Mouse (Mus musculus): ENCODE measurements around the gene Bcl6b. TPM values are rescaled to one million over a fixed set of nuclear protein-coding genes. Genes with fewer than 3 reads are reported as not detected.
A peak's percentile ranks its signal among the peaks of the same experiment; 100 is the strongest.

Bcl6b gene
- total RNA-seq, 1 experiment from 2014 or later = not detected

DNA sequence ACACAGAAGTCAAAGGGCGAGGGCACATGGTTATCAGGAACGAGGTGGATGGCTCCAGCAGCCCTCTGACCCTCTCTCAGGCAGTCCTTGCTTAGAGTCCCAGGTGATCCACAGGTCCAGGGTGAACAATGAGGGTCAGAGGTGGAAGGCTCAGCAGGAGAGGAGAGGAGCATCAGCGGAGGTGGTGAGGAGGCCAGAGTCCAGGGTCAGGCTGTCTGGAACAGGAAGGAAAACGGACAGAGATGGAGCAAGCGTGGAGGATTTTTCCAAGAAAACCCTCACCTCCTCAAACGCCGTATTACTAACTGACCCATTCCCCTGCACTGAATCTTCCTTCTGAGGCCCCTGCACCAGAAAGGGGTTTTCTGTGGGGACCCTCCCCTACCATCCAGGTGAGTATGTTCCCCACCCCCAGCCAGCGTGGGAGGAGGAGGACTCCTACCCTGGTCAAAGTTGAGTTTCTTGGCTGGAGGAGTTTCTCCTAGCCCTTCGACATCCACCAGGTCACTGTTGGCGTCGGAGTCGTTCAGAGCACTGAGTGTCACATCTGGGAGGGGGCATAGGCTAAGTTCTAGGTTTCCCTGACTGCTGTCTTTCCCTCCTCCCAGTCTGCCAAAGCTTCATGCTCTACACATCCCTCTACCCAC lies 5.8 kb upstream of the Bcl6b start:
- no peak for ATAC-seq (ENCODE audit: extremely low read depth, insufficient number of reproducible peaks, low FRiP score, poor library complexity, severe bottlenecking)

DNA sequence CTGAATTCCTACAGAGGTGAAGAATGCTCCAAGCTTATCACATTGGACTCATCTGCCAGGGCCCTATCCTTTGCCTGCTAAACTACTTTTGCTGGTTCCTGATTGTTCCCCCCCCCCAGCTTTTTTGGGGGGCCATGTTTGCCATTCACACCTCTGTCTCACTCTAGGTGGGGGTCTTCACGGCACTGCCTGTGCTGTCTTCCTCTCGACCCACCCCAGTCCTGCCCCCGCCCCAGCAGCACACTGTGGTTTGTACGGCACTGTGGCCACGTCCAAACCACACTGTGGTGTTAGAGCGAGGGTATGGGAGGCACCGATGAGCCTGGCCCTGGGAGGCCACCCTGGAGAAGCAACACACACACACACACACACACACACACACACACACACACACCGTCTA lies 4.9 kb upstream of the Bcl6b start:
- no peak for ATAC-seq (ENCODE audit: extremely low read depth, insufficient number of reproducible peaks, low FRiP score, poor library complexity, severe bottlenecking)

DNA sequence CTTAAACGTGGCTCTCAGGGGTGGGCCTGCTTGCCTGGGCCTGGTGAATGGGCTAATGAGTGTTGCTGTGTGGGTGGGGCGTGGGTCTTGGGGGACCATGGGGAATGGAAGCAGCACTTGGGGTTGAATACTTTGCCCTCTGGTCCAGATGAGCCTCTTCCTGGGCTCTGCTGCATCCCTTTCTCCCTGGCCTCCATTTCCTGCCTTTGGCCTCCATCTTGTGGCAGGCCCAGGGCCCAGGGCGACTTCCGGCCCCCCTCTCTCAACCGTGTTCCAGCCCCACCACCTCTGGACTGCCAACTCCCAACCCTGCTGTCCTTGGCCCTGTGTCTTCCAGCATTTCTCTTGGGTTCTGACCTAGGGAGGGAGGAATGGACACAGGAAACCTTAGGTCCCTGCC lies 4.4 kb upstream of the Bcl6b start:
- no peak for ATAC-seq (ENCODE audit: extremely low read depth, insufficient number of reproducible peaks, low FRiP score, poor library complexity, severe bottlenecking)

DNA sequence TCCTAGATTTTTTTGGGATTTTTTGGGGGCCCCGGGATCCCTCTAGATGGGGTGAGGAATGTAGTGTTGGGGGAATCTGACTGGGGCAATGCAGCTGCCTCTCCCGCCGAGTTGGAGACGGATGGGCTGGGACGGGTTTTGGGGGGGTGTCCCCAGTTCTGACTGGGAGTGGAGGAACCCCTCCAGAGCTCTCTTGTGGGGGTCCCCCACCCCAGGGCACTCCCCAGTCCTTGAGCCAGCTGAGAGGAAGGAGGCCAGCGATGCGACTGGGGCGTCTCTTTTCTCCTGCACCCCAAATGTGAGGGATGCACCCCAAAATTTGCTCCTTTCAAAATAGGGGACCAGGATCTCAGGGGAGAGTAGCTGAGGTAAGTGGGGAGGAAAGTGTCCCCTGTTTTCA lies 3.4 kb upstream of the Bcl6b start:
- no peak for ATAC-seq (ENCODE audit: extremely low read depth, insufficient number of reproducible peaks, low FRiP score, poor library complexity, severe bottlenecking)

DNA sequence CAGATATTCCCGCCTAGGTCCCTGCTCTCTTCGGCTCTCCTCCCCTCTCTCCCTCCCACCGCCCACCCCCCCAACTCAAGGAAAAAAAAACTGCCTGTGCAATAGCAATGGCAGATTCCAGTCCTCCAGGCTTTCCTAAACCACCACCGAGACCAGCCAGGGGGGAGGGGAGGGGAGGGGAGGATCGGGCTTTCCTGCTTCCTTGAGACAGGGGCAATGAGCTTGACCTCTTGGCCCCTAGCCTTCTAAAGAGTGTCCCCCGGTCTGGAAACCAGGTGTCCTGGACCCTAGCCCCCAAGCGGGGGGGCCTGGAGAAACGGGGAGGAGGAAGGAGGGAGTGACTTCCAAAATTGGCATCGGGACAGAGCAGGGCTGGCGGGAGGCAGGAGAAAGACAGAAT lies 2.9 kb upstream of the Bcl6b start:
- ATAC-seq (ENCODE audit: extremely low read depth, insufficient number of reproducible peaks, low FRiP score, poor library complexity, severe bottlenecking) = no peak

DNA sequence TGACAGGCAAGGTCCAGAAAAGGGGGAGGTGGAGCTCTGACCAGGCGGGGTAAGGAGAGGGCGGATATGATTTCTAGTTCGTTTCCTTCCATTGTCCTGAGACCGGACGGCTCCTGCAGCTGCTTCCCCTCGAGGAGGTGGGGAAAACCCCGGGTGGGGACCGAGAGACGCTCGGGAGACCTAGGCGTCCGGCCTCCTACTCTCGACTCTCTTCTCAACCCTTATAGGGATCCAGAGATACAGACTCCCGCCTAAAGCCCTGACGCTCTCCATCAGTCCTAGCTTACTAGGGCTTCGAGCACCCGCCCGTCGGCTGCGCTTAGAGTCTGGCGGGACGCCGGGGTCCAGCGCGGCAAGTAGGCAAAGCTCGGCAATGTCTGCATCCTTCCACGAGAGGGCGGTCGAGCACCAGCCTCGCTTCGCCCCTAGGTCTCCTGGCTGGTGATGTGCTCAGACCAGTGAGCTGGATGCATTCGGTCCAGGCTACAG lies 685 bp upstream of the Bcl6b start:
- peak; percentile 86 for ATAC-seq (ENCODE audit: extremely low read depth, insufficient number of reproducible peaks, low FRiP score, poor library complexity, severe bottlenecking)

DNA sequence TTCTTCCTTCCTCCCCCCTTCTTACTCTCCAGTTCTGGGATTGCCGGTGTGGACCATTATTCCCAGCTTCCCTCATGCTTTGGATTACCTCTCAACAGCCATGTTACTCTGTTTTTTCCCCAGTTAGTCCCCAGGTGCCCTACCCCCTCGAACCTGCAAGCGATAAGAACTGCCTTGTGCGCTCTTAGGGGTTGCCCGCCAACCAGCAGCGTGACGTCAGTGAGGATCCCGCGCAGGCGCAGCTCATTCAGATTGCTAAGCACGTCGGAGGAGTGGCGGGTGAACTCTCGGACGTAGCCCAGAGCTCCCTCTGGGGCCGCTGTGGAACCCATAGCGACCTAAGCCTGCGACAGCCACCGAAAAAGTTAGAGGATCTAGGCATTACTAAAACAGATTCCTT lies 770 bp downstream of the Bcl6b start:
- peak; percentile 52; the same call in 1 of the 2 replicates for ATAC-seq (ENCODE audit: extremely low read depth, insufficient number of reproducible peaks, low FRiP score, poor library complexity, severe bottlenecking)

DNA sequence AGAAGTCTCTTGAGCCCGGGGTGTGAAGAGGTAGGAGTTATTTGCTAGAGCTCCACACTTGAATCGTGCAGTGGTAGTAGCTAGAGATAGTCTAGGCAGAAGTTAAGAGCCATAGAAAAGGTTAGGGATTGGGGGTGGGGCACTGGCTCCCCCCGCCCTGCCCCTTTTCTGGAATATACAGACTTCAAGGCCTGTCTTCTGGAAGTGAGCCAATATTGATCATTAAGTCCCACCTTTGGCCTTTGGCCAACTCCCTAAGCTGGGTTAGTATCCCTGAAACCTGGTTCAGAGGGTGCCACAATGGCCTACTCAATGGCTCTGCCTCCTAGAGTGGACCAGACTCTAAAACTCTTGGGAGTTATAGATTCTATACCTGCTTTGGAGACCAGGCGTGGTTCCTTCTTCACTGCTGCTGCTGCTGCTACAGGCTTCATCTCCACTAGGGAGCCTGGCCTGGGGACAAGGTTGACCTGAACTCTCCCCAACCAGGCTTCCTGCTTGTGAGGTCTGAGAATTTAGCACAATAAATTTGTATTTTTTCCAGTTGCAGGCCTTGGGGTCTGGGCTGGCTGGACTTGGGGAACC lies 1.8 kb downstream of the Bcl6b start:
- ATAC-seq (ENCODE audit: extremely low read depth, insufficient number of reproducible peaks, low FRiP score, poor library complexity, severe bottlenecking) = no peak

DNA sequence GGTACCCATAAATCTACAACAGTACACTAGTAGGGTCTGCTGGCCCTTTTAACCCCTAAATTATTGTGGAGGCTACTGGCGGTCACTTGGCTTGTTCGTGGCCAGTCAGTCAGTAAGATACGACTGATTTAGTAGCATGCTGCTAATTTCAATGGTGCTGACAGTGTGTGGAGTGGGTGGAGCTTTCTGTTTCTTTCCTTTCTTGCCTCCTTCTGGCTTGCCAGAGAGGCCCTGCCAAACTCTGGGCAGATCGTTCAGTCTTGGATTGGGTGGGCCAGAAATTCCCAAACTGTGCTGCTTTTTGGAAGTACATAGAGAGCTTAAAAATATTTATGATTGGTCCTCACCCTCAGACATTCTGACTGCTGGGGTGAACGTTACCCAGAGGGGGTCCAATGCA lies 2.5 kb downstream of the Bcl6b start:
- no peak for ATAC-seq (ENCODE audit: extremely low read depth, insufficient number of reproducible peaks, low FRiP score, poor library complexity, severe bottlenecking)

DNA sequence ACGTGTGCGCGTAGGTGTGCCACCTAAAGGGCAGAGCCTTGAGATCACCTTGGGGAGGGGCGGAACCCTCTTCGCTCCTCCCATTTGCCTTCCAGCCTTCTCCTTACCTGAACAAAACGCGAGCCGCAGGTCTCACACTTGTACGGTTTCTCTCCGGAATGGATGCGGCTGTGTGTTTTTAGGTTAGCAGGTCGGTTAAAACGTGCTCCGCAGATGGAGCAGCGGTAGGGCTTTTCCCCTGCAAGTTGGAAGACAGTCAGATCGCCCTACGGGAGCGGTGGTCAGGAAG lies 3.1 kb downstream of the Bcl6b start:
- no peak for ATAC-seq (ENCODE audit: extremely low read depth, insufficient number of reproducible peaks, low FRiP score, poor library complexity, severe bottlenecking)

DNA sequence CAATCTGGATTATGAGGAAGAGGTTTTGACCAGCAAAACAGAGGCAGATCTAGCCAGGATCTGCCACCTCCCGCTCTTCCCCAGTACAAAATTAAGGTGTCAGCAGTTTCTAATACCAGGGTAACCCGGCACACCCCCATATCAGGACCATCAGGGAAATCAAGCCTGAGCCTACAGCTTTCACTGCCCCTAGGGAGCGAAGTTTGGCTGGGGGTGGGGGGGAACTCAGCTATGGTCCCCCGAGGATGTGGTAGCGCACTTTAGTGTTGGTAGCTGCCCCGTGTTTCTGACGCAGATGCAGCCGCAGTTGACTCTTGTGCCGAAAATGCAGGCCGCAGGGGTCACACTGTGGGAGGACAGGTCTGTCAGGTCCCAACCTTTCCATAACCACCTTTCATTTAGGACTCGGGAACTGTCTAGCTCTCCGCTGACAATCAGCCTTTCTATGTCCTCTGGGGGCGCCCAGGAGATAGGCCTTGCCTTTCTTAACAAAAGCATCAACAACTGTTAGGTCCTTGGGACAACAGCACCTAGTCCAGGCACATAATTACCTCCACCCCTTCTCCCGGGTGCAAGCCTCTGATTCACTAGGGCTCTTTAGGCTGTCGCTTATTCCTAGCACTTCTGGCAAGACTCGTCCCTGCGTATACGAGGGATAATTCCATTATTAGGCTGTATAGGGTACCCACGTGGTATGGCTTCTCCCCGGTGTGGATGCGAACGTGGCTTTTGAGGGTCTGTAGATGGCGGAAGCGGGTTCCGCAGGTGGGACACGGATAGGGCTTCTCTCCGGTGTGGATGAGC lies 3.6 kb downstream of the Bcl6b start:
- no peak for ATAC-seq (ENCODE audit: extremely low read depth, insufficient number of reproducible peaks, low FRiP score, poor library complexity, severe bottlenecking)

DNA sequence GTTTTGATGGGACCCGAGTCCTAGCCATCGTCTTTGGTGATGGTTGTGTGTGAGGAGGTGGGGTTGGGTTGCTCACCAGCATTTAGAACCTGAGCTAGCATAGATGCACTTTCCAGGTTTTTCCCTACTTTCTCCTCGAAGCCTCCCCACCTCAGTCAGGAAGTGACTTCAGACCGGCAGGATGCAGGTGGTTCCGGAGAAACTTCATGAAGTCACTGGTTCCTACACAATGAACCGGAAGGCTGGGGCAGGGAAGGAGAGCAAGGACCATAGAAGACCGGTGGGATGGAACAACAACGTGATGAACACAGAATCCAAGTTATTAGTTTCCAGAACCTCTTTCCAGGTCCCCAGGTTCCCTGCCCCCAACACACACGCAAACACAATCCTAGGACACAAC lies 5.9 kb downstream of the Bcl6b start:
- no peak for ATAC-seq (ENCODE audit: extremely low read depth, insufficient number of reproducible peaks, low FRiP score, poor library complexity, severe bottlenecking)

DNA sequence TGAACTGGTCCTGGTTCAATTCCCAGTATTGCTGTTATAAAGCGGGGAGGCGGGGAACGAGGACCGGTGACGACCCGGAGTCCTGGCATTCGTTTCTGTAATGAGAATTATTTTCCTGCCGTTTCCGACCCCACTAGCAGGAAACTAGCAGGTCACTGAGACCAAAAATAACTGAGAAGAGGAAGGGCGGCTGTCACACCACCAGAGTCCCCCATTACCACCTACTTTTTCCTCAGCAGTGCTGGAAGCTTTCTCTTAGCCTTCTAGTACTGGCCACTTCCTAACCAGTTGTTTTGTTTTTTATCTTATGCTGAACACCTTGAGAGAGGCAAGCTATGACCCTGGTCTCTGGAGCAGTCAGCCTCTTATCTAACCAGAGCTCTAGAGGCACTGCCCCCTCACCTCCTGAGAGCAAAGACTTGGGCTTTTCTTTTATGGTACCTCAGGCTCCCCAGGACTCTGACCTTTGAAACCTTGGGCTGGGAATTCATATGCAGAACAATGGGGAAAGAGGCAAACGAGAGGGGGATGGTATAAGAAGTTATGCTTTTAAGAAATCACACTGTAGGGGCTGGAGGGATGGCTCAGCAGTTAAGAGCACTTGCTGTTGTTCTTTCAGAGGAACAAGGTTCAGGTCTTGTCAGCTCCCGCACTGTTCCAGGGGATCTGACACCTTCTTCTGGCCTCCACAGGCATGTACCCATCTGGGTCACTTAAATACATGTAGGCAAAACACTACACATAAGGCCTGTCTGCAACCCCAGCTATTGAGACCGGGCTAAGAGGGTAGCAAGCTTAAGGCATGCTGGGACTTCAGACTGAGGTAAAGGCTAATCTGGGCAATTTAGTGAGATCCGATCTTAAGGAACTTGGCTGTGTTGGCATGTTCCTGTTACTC lies 7.7 kb downstream of the Bcl6b start:
- no peak for ATAC-seq (ENCODE audit: extremely low read depth, insufficient number of reproducible peaks, low FRiP score, poor library complexity, severe bottlenecking)

DNA sequence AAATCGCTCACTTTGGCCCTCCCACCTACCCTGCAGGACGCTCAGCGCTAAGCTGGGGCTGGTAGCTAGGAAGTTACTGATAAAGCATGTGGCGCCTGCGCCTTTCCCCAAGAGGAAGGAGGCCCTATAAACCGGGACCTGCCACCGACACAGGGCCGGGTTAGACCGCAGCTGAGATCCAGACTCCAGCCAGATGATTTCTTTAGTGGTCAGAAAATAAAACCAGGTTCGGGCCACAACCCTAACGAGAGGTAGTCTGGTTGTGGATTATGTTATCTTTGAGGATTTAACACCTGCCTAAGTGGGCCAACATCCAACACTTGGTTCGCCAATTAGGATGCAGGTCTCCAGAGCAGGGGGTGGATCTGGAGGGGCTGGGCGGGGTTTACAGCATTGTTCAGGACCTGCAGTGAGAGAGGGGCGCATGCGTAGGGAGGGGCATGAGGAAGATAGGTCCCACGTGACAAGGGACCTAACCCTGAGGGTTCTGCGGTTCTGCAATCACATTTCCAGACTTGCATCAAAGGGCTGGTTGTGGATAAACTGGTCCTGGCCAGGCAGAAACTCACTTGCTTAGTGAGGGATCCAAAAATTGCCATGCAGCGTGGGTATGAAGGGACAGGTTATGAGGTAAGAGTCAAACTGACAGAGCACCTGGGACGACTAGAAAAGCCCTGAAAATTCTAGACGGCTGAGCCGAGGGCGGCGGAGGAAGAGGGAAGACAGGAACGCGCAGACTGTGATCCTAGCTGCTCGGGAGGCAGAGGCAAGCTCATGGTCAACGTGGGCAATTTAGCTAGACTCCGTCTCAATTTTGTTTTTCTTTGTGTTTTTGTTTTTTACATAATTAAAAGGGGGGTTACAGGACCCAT lies 8.6 kb downstream of the Bcl6b start, which contains the start of gene Slc16a13:
Gene Slc16a13, minus strand, starts transcription at position 334 of the 872 bp plus-strand sequence.
- ATAC-seq (ENCODE audit: extremely low read depth, insufficient number of reproducible peaks, low FRiP score, poor library complexity, severe bottlenecking) = peak; percentile 84

DNA sequence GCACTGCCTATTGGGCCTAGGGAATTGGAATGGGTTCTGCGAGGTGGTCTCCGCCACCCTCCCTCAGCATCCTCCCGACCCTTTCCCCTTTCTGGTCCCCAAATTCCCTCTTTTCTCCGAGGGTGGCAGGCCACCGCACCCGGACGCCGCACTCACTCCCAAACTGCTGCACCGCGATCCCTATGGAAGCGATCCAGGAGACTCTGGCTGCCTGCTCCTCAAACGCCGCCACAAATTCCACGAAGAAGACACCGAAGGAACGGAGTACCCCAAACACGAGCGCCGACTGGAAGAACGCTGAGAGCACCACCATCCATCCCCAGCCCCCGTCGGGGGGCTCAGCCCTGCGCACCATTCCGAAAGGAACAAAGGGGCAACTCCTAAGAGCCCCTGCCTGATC lies 9.3 kb downstream of the Bcl6b start:
- ATAC-seq (ENCODE audit: extremely low read depth, insufficient number of reproducible peaks, low FRiP score, poor library complexity, severe bottlenecking) = no peak

DNA sequence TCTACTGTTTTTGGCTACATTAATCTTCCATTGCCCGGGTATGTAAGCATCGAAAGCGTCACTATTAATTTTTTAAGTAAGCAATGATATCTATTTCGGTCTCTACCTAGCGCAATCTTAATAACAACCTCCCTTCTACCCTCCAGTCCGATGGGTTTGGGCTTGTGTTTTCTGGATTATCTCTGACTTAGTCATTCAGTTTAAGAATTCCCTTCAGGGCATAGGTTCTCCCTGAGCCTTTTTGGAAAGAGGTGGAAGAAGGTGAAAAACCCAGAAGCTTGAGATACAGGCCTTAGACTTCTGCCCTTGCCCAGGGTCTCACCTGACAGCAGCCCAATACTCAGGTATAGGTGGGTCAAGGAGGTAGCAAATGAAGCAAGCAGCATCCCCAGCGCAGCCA lies 9.7 kb downstream of the Bcl6b start:
- ATAC-seq (ENCODE audit: extremely low read depth, insufficient number of reproducible peaks, low FRiP score, poor library complexity, severe bottlenecking) = no peak

DNA sequence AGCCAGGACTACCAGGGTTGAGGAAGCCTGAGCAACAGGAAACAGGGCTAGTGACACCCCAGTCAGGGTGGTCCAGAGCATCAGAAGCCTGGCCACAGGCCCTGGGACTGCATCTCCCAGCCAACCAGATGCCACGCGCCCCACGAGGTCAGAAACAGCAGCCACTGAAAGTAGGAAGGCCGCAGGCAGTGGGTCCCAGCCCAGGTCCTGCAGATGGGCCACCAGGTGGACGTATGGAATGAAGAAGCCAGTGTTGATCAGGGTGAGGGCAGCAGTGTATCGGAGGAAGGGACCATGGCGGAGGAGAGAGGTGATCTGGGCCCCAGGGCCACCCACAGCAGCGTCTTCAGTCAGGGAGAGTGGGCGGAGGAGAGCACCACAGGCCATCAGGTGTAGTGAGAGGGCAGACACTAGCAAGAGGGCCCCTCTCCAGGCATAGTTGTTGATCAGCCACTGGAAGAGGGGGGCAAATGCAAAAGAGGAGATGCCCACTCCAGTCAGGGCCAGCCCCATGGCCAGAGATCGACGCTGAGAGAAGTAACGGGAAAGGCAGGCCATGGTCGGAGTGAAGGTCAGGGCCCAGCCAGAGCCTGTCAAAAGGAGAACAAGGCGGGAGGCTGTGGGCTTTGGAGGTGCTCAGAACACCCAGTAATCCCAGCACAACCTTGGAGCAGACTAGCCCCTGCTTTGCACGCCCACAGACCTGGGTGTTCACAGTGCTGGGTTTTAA lies 10.7 kb downstream of the Bcl6b start:
- ATAC-seq (ENCODE audit: extremely low read depth, insufficient number of reproducible peaks, low FRiP score, poor library complexity, severe bottlenecking) = no peak

DNA sequence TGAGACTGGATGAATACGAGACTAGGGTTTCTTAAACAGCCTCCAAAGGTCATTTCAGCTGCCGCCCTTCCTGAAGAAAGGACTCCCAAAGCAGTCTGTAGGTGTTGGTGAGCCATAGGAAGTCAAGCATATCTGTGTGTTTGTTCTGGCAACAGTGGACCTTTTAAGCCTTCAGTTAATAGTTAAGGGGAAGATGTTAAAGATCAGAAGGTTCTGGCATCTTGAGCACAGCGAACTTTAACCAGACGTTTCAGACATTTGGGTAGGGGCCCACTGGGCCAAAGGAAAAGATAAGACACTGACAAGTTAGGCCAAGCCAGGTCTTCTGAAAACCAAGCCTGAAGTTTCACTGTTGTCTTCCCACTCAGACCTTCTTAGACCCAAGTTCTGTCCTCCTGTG lies 11.6 kb downstream of the Bcl6b start:
- ATAC-seq (ENCODE audit: extremely low read depth, insufficient number of reproducible peaks, low FRiP score, poor library complexity, severe bottlenecking) = no peak
